Mouse (Mus musculus): ENCODE measurements at regions not wholly inside any gene's neighbourhood (a gene's known extent, or its start where the extent isn't known, plus 50 kb on each side); places are given as distances from the start of the nearest gene placed in this dataset.

DNA sequence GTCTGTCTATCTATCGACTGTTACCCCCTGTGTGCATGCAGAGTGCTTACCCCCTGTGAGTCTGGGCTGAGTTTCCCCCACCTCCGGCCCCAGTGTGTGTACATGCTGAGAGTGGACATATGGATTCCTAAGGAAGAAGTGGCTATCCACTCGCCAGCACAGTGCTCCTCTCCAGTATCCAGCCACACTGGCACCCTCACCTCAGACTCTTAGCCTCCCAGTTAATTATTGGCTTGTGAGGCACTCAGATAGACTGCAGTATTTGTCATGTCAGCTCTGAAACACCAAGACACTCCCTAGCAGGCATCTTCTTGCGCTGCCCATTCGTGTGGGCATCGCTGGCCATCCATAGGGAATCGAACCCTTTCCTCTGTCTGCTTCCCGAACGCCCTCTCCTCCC lies 189.0 kb upstream of the Runx1 start:
- 86% methylated on average over 9 of the region's 9 CpGs for WGBS

DNA sequence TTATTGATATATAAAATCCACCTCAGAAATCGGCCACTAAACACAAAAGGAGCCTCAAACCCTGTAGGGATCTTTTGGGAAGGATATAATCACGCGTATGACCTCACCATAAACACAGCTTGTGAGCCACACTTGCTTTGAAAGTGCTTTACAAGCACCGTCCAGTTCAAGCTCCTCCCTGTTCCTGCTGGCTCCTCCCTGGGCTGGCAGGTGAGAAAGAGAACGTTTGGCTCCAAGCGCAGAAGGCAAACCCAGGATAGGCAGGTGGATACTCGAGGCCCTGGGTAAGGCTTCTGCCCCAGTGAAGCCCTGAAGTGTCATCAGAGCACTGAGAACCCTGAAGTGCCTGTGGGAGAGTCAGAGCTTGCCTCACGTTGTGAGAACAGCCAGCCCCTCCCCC lies 187.9 kb upstream of the Runx1 start:
- H3K9me3 ChIP-seq (replicated peaks): no peaks in the 10 kb centered on the region
- WGBS: 31% methylated on average over 8 of the region's 8 CpGs

More for the DNA sequence above, 189.0 kb upstream of the Runx1 start:
- Histone ChIP-seq H3K36me3 (no peaks in the 10 kb centered on the region), H3K9ac (replicated peaks) (no peak overlapping the region), H3K4me1 (no peaks in the 10 kb centered on the region), H3K27me3 (replicated peaks) (no peaks in the 10 kb centered on the region; the same call in 1 of the 2 replicates), H3K4me2 (no peak overlapping the region), H3K4me3 (replicated peaks) (no peak overlapping the region), H3K9me3 (replicated peaks) (no peaks in the 10 kb centered on the region), H3K27ac (replicated peaks) (no peak overlapping the region)
- no peak for ATAC-seq (ENCODE audit: low FRiP score)

GRCm38 (mm10) chr16:93013256-93013655 lies 187.3 kb upstream of the Runx1 start:
- Histone ChIP-seq H3K27me3 (replicated peaks) (no peaks in the 10 kb centered on the region), H3K4me2 (no peak overlapping the region), H3K36me3 (no peaks in the 10 kb centered on the region), H3K4me1 (no peaks in the 10 kb centered on the region), H3K27ac (replicated peaks) (no peak overlapping the region), H3K9ac (replicated peaks) (no peak overlapping the region), H3K4me3 (replicated peaks) (no peak overlapping the region), H3K9me3 (replicated peaks) (no peaks in the 10 kb centered on the region)
- ATAC-seq (ENCODE audit: low FRiP score): no peak
- 88% methylated on average over 7 of the region's 7 CpGs for WGBS

More for the DNA sequence above, 187.9 kb upstream of the Runx1 start:
- H3K4me2 ChIP-seq: no peak overlapping the region
- H3K4me1 ChIP-seq: no peaks in the 10 kb centered on the region
- H3K4me3 ChIP-seq (replicated peaks): no peak overlapping the region
- no peak overlapping the region for H3K27ac ChIP-seq (replicated peaks)
- ATAC-seq (ENCODE audit: low FRiP score): no peak
- H3K9ac ChIP-seq (replicated peaks): no peak overlapping the region
- no peaks in the 10 kb centered on the region for H3K36me3 ChIP-seq
- H3K27me3 ChIP-seq (replicated peaks): no peaks in the 10 kb centered on the region; the same call in 1 of the 2 replicates

- no peak overlapping the region for H3K27ac ChIP-seq (replicated peaks)
- peaks cover 5% of the 10 kb centered on the region for H3K4me1 ChIP-seq
- no peaks in the 10 kb centered on the region for H3K27me3 ChIP-seq (replicated peaks)
- H3K9ac ChIP-seq (replicated peaks): no peak overlapping the region
- no peak for ATAC-seq (ENCODE audit: low FRiP score)
- no peak overlapping the region for H3K4me2 ChIP-seq
- H3K9me3 ChIP-seq (replicated peaks): no peaks in the 10 kb centered on the region
- 86% methylated on average over 1 of the region's 1 CpGs for WGBS
- no peak overlapping the region for H3K4me3 ChIP-seq (replicated peaks)
- H3K36me3 ChIP-seq: no peaks in the 10 kb centered on the region
Measured at GRCm38 (mm10) chr16:93011474-93011873, 185.5 kb upstream of the Runx1 start.

GRCm38 (mm10) chr16:93006321-93006984 lies 180.5 kb upstream of the Runx1 start:
- Histone ChIP-seq H3K9me3 (replicated peaks) (no peaks in the 10 kb centered on the region), H3K27me3 (replicated peaks) (no peaks in the 10 kb centered on the region), H3K4me1 (peaks cover 9% of the 10 kb centered on the region), H3K9ac (replicated peaks) (no peak overlapping the region), H3K4me2 (peak overlapping the region; percentile 48), H3K36me3 (no peaks in the 10 kb centered on the region), H3K27ac (replicated peaks) (no peak overlapping the region), H3K4me3 (replicated peaks) (no peak overlapping the region; the same call in 1 of the 2 replicates)
- no peak for ATAC-seq (ENCODE audit: low FRiP score)
- WGBS: 8% methylated on average over 21 of the region's 21 CpGs

- Histone ChIP-seq H3K27me3 (replicated peaks) (no peaks in the 10 kb centered on the region), H3K9me3 (replicated peaks) (no peaks in the 10 kb centered on the region), H3K4me1 (peaks cover 9% of the 10 kb centered on the region), H3K36me3 (no peaks in the 10 kb centered on the region), H3K4me2 (no peak overlapping the region), H3K9ac (replicated peaks) (no peak overlapping the region), H3K27ac (replicated peaks) (no peak overlapping the region), H3K4me3 (replicated peaks) (no peak overlapping the region)
- 15% methylated on average over 7 of the region's 8 CpGs for WGBS
- no peak for ATAC-seq (ENCODE audit: low FRiP score)
Measured at GRCm38 (mm10) chr16:93005470-93005869, 179.5 kb upstream of the Runx1 start.

DNA sequence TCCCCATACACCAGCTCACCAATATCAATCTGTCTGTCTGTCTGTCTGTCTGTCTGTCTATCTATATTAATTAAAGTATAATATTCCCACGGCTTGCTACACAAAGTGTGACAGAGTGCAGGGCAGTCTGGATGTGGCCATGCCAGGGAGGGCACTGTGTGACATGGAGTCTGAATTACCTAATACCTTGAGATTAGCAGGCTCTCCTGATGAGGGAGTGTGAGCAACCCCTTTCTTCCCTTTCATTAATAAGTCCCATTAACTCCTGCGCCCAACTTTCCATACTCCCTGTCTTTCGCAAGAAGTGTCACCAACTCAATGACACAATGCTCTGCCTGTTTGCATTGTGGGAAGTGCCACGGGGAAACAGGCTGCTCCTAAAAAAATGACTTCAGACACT lies 177.9 kb upstream of the Runx1 start:
- 86% methylated on average over 4 of the region's 4 CpGs for WGBS
- H3K36me3 ChIP-seq: no peaks in the 10 kb centered on the region
- no peaks in the 10 kb centered on the region for H3K27me3 ChIP-seq (replicated peaks)

GRCm38 (mm10) chr16:92998689-92999088 lies 172.7 kb upstream of the Runx1 start:
- Histone ChIP-seq H3K27me3 (replicated peaks) (no peaks in the 10 kb centered on the region), H3K9ac (replicated peaks) (no peak overlapping the region), H3K4me1 (no peaks in the 10 kb centered on the region), H3K4me3 (replicated peaks) (no peak overlapping the region), H3K27ac (replicated peaks) (no peak overlapping the region), H3K36me3 (no peaks in the 10 kb centered on the region), H3K4me2 (no peak overlapping the region), H3K9me3 (replicated peaks) (no peaks in the 10 kb centered on the region)
- ATAC-seq (ENCODE audit: low FRiP score): no peak
- WGBS: 84% methylated on average over 3 of the region's 3 CpGs

More for the DNA sequence above, 177.9 kb upstream of the Runx1 start:
- Histone ChIP-seq H3K9me3 (replicated peaks) (no peaks in the 10 kb centered on the region), H3K4me1 (peaks cover 9% of the 10 kb centered on the region), H3K4me2 (no peak overlapping the region), H3K4me3 (replicated peaks) (no peak overlapping the region), H3K9ac (replicated peaks) (no peak overlapping the region), H3K27ac (replicated peaks) (no peak overlapping the region)
- ATAC-seq (ENCODE audit: low FRiP score): no peak

DNA sequence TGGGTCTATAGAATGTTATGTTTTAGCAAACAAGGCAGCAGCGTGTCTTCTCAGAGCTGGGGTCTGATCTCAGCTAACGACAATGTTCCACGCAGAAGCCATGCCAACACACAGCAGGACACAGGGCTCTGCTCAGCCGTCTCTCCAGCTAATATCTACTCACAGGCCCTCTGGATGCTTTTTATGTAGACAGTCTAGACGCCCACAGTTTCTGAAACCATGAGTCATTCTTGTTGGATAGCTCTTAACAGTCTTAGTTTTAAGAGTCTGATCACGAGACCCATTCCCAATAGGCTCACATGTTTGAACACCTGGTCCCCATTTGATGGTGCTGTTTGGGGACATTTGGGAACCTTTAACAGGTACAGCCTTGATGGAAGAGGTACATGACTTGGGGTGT lies 171.7 kb upstream of the Runx1 start:
- Histone ChIP-seq H3K9ac (replicated peaks) (no peak overlapping the region), H3K4me3 (replicated peaks) (no peak overlapping the region), H3K4me1 (no peaks in the 10 kb centered on the region), H3K27ac (replicated peaks) (no peak overlapping the region), H3K27me3 (replicated peaks) (no peaks in the 10 kb centered on the region), H3K4me2 (no peak overlapping the region), H3K9me3 (replicated peaks) (no peaks in the 10 kb centered on the region), H3K36me3 (no peaks in the 10 kb centered on the region)
- ATAC-seq (ENCODE audit: low FRiP score): no peak
- WGBS: 82% methylated on average over 6 of the region's 6 CpGs

- Histone ChIP-seq H3K9ac (replicated peaks) (no peak overlapping the region), H3K27me3 (replicated peaks) (no peaks in the 10 kb centered on the region), H3K4me1 (no peaks in the 10 kb centered on the region), H3K4me2 (no peak overlapping the region), H3K27ac (replicated peaks) (no peak overlapping the region), H3K9me3 (replicated peaks) (no peaks in the 10 kb centered on the region), H3K36me3 (no peaks in the 10 kb centered on the region), H3K4me3 (replicated peaks) (no peak overlapping the region)
- 88% methylated on average over 4 of the region's 4 CpGs for WGBS
- ATAC-seq (ENCODE audit: low FRiP score): no peak
Measured at GRCm38 (mm10) chr16:92995993-92996350, 170.0 kb upstream of the Runx1 start.

DNA sequence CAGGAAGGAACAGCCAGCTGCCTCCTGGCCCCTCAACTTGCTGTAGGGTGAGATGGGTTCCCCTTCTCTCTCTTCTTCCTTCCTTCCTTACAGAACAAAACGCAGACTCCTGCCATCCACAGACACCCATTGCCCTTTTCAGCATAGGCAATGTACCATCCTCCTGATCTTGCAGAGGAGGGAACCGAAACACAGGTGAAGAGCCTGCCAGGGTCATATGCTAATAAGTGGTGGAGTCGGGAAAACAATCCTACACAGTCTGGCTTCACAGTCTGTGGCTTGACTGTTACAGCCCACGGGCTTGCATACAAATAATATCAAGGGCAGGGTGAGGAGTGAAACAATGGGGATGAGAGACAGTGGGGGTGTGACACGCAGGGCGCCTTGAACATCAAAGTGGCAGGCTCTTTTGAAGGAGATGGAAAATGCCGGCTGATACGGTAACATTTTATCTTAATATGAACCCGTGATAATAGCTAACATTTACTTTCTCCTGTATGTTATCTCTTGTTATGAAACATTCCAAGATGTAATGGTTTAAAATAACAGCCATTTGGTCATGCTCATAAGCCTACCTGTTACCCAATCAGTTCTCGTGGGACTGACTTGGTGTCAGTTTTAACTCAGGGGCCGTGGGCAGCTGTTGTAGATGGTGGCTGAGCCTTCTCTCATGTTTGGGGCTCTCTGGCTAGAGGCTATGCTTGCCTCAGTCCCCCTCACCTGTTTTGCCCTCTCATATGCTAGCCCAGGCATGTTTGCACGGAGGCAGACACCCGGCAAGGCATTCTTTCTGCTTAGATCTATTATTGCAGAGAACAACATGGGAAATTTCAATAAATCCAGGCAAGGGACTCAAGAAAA lies 169.4 kb upstream of the Runx1 start:
- no peak overlapping the region for H3K4me3 ChIP-seq (replicated peaks)
- no peak overlapping the region for H3K9ac ChIP-seq (replicated peaks)
- H3K27me3 ChIP-seq (replicated peaks): no peaks in the 10 kb centered on the region
- no peaks in the 10 kb centered on the region for H3K4me1 ChIP-seq
- ATAC-seq (ENCODE audit: low FRiP score): no peak
- whole genome bisulfite sequencing: 80% methylated on average over 13 of the region's 13 CpGs
- H3K36me3 ChIP-seq: no peaks in the 10 kb centered on the region
- no peaks in the 10 kb centered on the region for H3K9me3 ChIP-seq (replicated peaks)
- no peak overlapping the region for H3K4me2 ChIP-seq
- H3K27ac ChIP-seq (replicated peaks): no peak overlapping the region

GRCm38 (mm10) chr16:92992876-92993275 lies 166.9 kb upstream of the Runx1 start:
- Histone ChIP-seq H3K27ac (replicated peaks) (no peak overlapping the region), H3K4me3 (replicated peaks) (no peak overlapping the region), H3K4me1 (no peaks in the 10 kb centered on the region), H3K9me3 (replicated peaks) (no peaks in the 10 kb centered on the region), H3K27me3 (replicated peaks) (no peaks in the 10 kb centered on the region), H3K4me2 (no peak overlapping the region), H3K9ac (replicated peaks) (no peak overlapping the region), H3K36me3 (no peaks in the 10 kb centered on the region)
- ATAC-seq (ENCODE audit: low FRiP score): no peak
- WGBS: 66% methylated on average over 3 of the region's 3 CpGs

Measured in neural tube, embryonic 15.5 days (tissue).